Mouse (Mus musculus): ENCODE results near the gene Lce1l.
"Not testable (repeated sequence)": the region's sequence is repeated elsewhere in the genome, so short reads cannot be mapped to it uniquely, and the experiment has no call there.

Lce1l gene

GRCm38 (mm10) chr3:92851186-92851585 lies at the start of gene Lce1l:
Gene Lce1l, minus strand, starts transcription at chr3:92851286.
- DNase-seq: no peak

DNA sequence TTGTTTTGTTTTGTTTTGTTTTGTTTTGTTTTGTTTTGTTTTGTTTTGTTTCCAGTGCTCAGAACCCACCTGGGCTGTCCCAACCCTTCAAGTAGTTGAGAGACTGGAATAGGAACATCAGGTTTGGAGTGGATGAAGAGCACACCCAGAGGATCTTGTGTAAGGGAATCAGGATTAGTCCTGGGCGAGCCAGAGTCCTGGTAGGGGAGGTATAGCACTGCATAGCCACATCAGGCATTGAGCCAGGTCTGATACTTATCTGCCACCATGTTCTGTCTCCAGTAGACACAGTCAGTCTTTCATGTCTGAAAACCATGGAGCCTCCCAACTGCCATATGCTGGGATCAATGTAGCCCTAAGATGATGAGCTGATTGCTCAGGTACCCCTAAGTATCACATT lies 43.4 kb upstream of the Lce1l start:
- DNase-seq: no peak

- peak; percentile 18 for DNase-seq
Observed at GRCm38 (mm10) chr3:92894063-92894462, 43.0 kb upstream of the Lce1l start.

DNA sequence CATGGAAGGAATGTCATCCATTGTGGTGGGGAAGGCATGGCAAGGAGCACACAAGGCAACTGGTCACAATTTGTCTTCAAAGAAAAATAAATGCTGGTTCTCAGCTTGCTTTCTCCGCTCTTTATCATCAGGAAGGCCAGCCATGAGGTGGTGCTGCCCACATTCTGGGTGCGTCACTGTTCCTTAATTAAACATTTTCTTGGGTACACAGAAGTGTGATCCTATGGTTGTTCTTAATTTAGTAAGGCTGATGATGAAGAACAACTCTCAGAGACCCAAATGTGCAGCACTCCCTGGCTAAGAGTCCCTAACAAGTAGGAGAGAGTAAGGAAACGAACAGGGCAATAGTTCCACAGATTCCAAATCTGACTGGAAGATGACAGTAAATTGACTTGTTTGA lies 23.1 kb upstream of the Lce1l start:
- DNase-seq: no peak

- DNase-seq: no peak
Observed at GRCm38 (mm10) chr3:92870116-92870515, 19.0 kb upstream of the Lce1l start, which contains the start of gene 2310050C09Rik. Gene 2310050C09Rik, minus strand, starts transcription at chr3:92870216.

DNA sequence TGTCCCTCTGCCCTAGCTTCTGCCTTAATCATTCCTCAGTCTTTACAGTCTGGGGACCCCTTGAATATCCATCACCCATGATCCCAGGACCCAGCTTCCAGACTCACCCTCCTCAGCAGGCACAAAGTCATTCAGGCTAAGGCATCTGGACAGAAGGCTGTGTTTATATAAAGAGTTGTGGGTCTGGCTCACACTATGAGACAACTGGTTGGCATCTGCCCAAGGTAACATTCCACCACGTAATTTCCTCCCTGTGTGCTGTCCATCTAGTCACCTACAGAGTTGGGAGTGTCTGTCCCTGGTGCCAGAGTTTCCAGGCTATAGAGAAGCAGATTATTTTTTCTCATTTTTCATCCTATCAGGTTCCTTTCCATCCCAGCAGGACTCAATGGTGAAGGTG lies 24.0 kb downstream of the Lce1l start, which contains the start of gene Kprp:
Gene Kprp, minus strand, starts transcription at position 140 of the 400 bp plus-strand sequence.
- DNase-seq: no peak

DNA sequence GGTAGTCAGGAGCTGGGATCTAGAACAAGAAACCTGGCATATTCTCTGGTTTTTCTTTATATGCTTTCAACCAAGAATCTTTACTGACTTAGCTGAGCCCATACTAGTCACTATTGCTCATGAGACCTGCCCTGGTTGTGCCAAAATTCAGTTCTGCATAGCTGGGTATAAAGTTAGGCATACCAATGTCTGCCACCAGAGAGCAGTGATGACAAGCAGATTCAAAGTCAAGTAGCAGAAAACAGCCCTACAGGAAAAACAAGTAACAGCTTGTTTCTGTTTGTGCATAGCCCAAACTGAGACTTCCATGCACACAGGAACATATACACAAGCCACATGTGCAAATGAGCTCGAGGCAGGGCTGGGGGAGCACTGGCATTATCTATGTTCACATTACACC lies 25.3 kb downstream of the Lce1l start:
- no peak for DNase-seq

DNA sequence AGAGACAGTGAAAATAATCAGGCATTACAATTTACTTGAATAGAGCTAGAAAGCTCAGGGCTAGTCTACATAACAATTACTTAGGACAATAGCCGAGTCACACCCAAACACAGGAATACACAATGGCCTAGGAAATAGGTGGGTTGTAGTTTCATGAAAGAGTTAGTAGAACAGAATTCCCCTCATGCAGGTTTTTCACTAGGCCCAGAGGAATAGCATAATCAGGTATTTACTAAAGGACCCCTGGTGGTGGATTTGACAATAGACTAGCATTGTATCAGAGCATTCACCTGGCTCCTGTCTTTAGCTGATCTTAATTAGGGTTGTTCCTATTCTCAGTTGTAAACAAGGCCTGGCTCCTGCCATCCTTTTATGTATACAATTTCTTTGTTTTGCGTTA lies 35.0 kb downstream of the Lce1l start:
- not testable (repeated sequence) for DNase-seq

DNA sequence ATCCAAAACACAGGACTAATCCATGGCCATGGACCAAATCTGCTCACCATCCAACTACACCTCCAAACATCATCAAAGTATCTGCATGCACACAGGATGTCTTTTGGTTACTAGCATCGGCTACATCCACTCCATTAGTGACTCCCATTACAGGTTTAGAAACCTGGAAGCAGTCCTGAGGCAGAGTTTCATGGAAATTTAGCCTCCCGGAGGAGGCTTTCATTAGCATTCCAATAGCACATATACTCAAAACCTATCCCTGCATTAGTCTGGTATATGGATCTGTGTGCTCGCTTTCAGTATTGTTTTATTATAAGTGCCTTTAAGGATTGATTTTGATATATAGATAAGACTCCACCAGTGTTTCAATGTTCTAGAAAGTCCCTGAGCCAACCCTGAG lies 35.5 kb downstream of the Lce1l start:
- DNase-seq: no peak

DNA sequence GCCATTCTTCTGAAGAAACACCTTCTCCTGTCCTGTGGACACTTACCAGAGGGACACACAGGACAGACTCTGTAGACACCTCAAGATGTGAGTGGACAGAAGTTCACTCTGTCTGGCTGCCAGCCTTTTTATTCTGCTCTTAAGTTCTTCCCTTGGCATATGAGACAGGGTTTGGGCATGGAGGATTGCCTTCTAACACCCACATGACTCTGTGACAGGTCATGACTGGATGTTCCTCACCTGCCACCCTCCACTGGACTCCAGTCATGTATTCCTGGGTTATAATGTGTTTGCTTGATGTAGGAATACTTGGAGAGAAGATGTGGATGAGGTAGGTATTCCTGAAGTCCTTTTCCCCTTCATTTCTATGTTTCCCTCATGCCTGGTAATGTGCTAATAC lies 43.3 kb downstream of the Lce1l start, which contains the start of gene Lce1k:
Gene Lce1k, minus strand, starts transcription at position 101 of the 400 bp plus-strand sequence.
- DNase-seq: no peak

All from kidney, postnatal 10 days (tissue).